Mouse (Mus musculus) megakaryocyte, embryonic 14.5 days (primary cell): ENCODE results near the gene Slc8a3.

Source experiments
- FLI1 ChIP-seq: IDR thresholded peaks from 2 replicates; pipeline ENCODE4 v1.6.1; 2012; ENCODE audit warnings: low read length, inconsistent platforms, mixed read lengths
- GATA1 ChIP-seq: IDR thresholded peaks from 3 replicates; pipeline ENCODE4 v1.6.1; 2012; ENCODE audit warnings: mixed read lengths, low read length, inconsistent platforms, borderline replicate concordance

DNA sequence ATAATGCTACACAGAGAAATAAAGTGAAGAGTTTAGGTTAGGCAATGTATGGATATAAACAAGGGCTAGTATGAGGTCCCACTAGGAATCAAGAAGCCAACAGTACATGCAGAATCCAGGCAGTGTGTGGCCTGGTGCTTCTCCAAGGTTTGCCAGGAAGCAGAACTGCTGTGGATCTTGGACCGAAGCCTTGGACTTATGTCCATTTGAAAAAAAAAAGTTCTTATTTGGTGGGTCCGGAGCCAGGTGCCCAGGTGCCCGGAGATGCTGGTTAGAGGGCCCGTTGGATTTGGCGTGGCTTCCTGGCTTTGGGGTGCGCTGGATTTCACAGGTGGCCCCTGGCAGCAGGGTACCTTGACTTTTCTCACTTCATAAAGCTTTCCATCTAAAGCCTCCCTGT, 185.0 kb downstream of the Slc8a3 start:
- no peak for TF ChIP-seq GATA1
- TF ChIP-seq FLI1 = no peak
